Mouse (Mus musculus) midbrain, embryonic 11.5 days (tissue): ENCODE measurements around the gene Poc1a. TPM values are rescaled to one million over a fixed set of nuclear protein-coding genes. Genes with fewer than 3 reads are reported as not detected.
A peak's percentile ranks its signal among the peaks of the same experiment; 100 is the strongest.

Experiments used
- ATAC-seq: fragments of 200-750 bp; cut with Nextera tagmentation; 2 replicates; pipeline ENCODE4 v1.8.0; 2017; ENCODE audit warnings: moderate TSS enrichment, moderate library complexity; ENCODE audit not compliant: low FRiP score
- DNase-seq: peaks from one replicate; pipeline ENCODE4 v3.0.0; 2015; ENCODE audit warnings: low spot score; ENCODE audit errors: missing footprints
- H3K27ac ChIP-seq: fragments of 300-500 bp; sonication (generic); 2 replicates; pipeline ENCODE4 v1.5.1; 2014; ENCODE audit warnings: low read depth, low read length
- H3K27me3 ChIP-seq: fragments of 300-500 bp; sonication (generic); 2 replicates; pipeline ENCODE4 v1.6.1; 2014; ENCODE audit warnings: mild to moderate bottlenecking, low read length, moderate library complexity, mixed read lengths; ENCODE audit not compliant: control insufficient read depth, insufficient read depth
- H3K36me3 ChIP-seq: fragments of 300-500 bp; sonication (generic); 2 replicates; pipeline ENCODE4 v1.6.1; 2014; ENCODE audit warnings: mild to moderate bottlenecking, low read length, moderate library complexity, mixed read lengths; ENCODE audit not compliant: control insufficient read depth, insufficient read depth
- H3K4me1 ChIP-seq: fragments of 300-500 bp; sonication (generic); 2 replicates; pipeline ENCODE4 v1.6.1; 2014; ENCODE audit warnings: low read length; ENCODE audit not compliant: control insufficient read depth, insufficient read depth
- H3K4me2 ChIP-seq: fragments of 300-500 bp; sonication (generic); 2 replicates; pipeline ENCODE4 v1.6.1; 2014; ENCODE audit warnings: mild to moderate bottlenecking, moderate library complexity
- H3K4me3 ChIP-seq: fragments of 300-500 bp; sonication (generic); 2 replicates; pipeline ENCODE4 v1.5.1; 2014; ENCODE audit warnings: low read depth, low read length
- H3K9ac ChIP-seq: fragments of 300-500 bp; sonication (generic); 2 replicates; pipeline ENCODE4 v1.6.1; 2014; ENCODE audit warnings: low read length
- H3K9me3 ChIP-seq: fragments of 300-500 bp; sonication (generic); 2 replicates; pipeline ENCODE4 v1.6.1; 2016; ENCODE audit warnings: low read length; ENCODE audit not compliant: control insufficient read depth
- WGBS: fragments of 180-500 bp; shearing (Covaris S2); extraction: QIAGEN DNeasy Blood & Tissue Kit; methylation state at CpG from one replicate; pipeline ENCODE4 v1.1.7; 2014; 5-methylcytosine and 5-hydroxymethylcytosine counted together
- polyA plus RNA-seq: library from polyadenylated mRNA; unstranded; fragments of >200 nt; fragmentation: Nextera tagmentation; extraction: Ambion mirVana; gene quantifications from 2 replicates; pipeline ENCODE4 v1.2.1, GENCODE M21; 2014

Poc1a gene
- polyA plus RNA-seq, 1 experiment from 2014 or later: 29.4 TPM

DNA sequence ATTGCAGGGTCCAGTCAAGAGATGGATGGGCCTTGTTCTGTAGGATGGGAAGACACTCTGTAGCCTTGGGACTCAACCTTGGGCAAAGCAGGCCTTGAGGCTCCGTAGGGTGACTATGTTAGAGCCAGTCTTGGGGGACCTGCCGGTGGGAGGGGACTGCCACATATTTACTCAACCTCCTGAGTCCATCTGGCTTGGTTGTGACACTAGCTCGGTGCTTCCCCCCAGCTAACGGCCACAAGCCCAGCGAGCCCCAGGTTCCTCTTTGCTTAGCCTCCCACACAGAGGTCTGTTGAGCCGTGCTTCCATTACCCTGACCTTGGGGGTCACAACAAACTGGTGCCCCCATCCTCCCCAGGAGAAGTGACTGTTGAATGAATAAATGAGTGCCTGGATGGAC lies 19.8 kb upstream of the Poc1a start:
- ATAC-seq (no peak), DNase-seq (no peak)
- no peaks in the 10 kb centered on the region for H3K27me3 ChIP-seq
- H3K4me1 ChIP-seq: no peaks in the 10 kb centered on the region
- no peak overlapping the region for H3K4me2 ChIP-seq
- H3K9me3 ChIP-seq: no peaks in the 10 kb centered on the region
- WGBS: 85% methylated on average over 6 of the region's 6 CpGs
- no peaks in the 10 kb centered on the region for H3K36me3 ChIP-seq
- H3K27ac ChIP-seq: no peak overlapping the region
- no peak overlapping the region for H3K4me3 ChIP-seq
- H3K9ac ChIP-seq: no peak overlapping the region

DNA sequence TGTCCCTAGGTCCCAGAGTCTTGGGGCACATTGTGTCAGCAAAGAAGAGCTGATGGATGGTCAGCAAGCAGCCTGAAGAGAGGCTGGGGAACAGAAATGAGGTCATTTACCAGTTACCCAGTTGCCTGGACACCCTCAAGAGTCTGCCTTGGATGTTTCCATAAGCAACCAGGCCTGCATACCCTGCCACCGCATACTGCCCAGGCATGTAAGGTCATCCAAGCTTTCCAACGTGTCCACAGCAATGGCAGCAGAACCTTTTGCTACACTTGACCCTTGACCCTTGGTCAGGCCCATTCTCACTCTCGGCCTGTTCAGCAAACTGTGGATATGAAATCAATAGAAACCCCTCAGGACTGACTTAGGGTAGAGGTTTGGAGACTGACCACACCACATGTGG lies 19.4 kb upstream of the Poc1a start:
- 71% methylated on average over 3 of the region's 3 CpGs for WGBS
- no peaks in the 10 kb centered on the region for H3K9me3 ChIP-seq
- no peak overlapping the region for H3K4me2 ChIP-seq
- H3K4me3 ChIP-seq: no peak overlapping the region
- no peaks in the 10 kb centered on the region for H3K27me3 ChIP-seq
- no peak overlapping the region for H3K9ac ChIP-seq
- peak; percentile 61 for DNase-seq
- ATAC-seq: no peak
- no peaks in the 10 kb centered on the region for H3K36me3 ChIP-seq
- H3K4me1 ChIP-seq: no peaks in the 10 kb centered on the region
- H3K27ac ChIP-seq: no peak overlapping the region

DNA sequence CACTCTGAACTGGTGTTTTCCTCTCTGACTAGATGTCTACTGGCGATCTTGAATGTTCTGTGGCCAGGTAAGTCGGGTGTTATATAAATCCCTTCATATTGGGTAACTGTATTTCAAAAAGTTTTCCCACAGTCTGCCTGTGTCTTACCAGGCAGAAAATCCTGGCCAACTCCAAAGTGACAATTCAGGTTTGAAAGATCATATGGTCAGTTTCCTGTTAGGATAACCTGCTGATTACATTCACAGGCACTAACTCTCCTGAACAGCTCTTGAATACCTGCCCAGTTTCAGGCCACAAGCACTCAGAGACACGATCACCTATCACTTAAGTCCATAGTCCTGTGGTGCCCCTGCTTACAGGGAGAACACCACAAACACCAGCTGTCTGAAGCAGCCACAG lies 18.8 kb upstream of the Poc1a start:
- no peaks in the 10 kb centered on the region for H3K36me3 ChIP-seq
- no peaks in the 10 kb centered on the region for H3K9me3 ChIP-seq
- H3K27me3 ChIP-seq: no peaks in the 10 kb centered on the region
- H3K27ac ChIP-seq: no peak overlapping the region
- no peak for DNase-seq
- no peak overlapping the region for H3K9ac ChIP-seq
- H3K4me2 ChIP-seq: no peak overlapping the region
- ATAC-seq: no peak
- no peak overlapping the region for H3K4me3 ChIP-seq
- H3K4me1 ChIP-seq: no peaks in the 10 kb centered on the region
- 88% methylated on average over 3 of the region's 3 CpGs for WGBS

DNA sequence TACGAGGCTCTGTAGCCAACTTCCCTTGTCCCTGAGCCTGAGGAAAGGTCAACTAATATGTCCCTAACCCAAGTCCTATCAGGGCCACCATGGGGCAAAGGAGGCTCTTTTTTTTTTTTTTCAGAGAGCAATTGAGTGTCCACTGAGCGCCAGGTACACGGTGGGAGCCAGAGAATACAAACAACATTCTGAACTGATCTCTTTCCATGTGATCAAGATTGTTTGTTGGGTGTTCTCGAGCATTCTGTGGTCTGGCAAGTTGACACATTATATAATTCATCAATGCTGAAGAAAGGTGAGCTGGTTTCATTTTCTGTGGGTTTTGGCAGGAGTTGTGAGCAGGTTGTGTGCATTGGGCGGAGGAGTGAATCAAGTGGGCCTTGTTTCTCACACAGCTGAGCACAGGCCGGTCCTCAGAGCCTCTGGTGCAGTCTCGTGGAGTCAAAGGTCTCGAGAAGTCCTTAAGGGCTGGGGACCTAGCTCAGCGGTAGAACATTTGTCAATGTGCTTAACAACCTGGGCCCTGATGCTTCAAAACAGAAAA lies 17.4 kb upstream of the Poc1a start:
- WGBS: 85% methylated on average over 9 of the region's 9 CpGs
- no peak overlapping the region for H3K9ac ChIP-seq
- no peak overlapping the region for H3K4me3 ChIP-seq
- no peak overlapping the region for H3K4me2 ChIP-seq
- H3K27ac ChIP-seq: no peak overlapping the region
- no peaks in the 10 kb centered on the region for H3K9me3 ChIP-seq
- no peaks in the 10 kb centered on the region for H3K36me3 ChIP-seq
- H3K4me1 ChIP-seq: no peaks in the 10 kb centered on the region
- H3K27me3 ChIP-seq: no peaks in the 10 kb centered on the region
- no peak for ATAC-seq
- DNase-seq: peak; percentile 28

DNA sequence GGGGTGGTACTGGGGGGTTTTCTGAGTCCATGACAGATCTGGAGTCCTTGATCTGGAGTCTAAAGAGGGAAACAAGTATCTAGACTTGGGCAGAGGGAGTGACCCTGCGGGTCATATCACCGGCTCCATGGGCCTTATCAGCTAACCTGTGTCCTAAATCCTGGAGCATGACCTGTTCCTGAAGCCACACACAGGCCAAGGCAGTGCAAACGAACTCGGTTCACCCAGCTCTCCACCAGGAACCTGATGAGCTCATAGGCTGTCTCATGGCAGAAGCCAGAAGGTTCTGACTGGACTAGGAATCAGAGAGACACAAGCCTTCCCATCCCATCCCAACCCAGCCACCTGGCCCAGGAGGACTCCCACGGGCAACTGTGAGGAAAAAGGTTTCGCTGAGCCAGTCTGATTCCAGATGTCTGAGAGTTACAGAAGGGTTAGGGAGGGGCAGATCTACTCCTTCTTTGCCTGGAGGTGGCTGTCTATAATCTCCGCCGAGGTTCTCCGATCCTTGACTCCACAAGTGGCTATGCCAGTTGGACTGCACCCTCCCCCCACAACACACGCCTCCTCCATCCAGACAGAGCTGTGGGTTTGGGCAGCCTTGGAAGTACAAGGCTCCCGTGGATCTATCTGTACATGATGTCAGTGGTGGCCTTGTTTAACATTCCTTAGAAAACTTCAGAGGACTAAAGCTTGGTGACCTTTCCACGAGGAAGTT lies 15.3 kb upstream of the Poc1a start:
- Histone ChIP-seq H3K4me3 (no peak overlapping the region), H3K9me3 (no peaks in the 10 kb centered on the region), H3K27me3 (no peaks in the 10 kb centered on the region), H3K4me2 (no peak overlapping the region), H3K36me3 (no peaks in the 10 kb centered on the region), H3K4me1 (peaks cover 10% of the 10 kb centered on the region), H3K9ac (no peak overlapping the region), H3K27ac (no peak overlapping the region)
- DNase-seq (no peak), ATAC-seq (no peak)
- WGBS: 84% methylated on average over 12 of the region's 12 CpGs

DNA sequence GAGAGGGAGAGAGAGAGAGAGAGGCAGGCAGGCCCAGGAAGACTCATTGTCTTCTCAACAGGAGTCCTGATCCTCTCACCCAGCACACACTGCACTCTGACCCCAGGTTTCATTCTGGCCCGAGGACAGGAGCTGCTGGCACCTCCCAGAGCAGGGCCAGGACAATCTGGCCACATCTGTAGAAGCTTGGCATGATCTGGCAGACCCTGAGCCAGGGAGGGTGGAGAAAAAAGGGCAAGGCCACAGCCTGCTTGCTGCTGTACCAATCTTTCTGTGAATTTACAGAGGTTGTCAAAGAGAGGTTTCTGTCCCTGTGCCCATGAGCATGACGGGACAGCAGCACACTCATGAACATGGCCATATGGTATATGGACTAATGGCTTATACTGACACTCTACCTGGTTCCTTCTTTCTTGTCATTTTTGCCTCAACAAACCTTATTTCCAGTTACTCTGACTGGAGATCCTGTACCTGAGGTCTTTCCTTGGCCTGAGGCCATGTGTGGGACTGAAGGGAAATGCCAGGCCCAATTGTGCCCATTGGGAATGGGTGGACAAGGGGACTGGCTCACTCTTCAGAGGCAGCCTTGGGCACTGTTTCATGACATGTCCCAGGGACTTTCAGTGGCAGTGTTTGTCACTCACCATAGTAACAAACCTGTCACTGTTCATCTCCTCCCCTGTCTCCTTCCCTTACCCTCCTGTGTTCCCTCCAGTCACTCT lies 13.8 kb upstream of the Poc1a start:
- 64% methylated on average over 2 of the region's 2 CpGs for WGBS
- H3K4me1 ChIP-seq: peaks cover 10% of the 10 kb centered on the region
- ATAC-seq: no peak
- no peaks in the 10 kb centered on the region for H3K27me3 ChIP-seq
- H3K9ac ChIP-seq: no peak overlapping the region
- no peak for DNase-seq
- no peak overlapping the region for H3K4me3 ChIP-seq
- H3K36me3 ChIP-seq: no peaks in the 10 kb centered on the region
- H3K9me3 ChIP-seq: no peaks in the 10 kb centered on the region
- no peak overlapping the region for H3K4me2 ChIP-seq
- no peak overlapping the region for H3K27ac ChIP-seq

DNA sequence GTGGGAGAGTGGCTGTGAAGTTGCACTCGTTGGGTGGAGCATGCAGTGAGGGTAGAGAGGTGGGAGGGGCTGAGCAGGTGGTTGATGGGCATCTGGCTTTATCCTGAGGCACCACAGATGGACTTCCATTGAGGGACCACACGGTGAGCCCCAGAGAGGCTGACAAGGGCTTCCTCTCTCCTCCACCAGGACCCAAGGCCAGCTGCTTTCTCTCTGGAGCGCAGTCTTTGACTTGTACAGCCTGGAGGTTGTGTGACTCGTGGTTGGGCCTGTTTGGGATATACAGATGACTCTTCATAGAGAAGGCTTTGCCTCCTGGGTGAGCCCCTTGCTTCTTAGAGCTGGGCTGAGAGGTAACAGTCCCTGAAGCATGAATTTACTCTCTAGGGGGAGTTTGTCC lies 12.4 kb upstream of the Poc1a start:
- WGBS: 60% methylated on average over 4 of the region's 4 CpGs
- H3K27ac ChIP-seq: no peak overlapping the region
- H3K9ac ChIP-seq: no peak overlapping the region
- peaks cover 10% of the 10 kb centered on the region for H3K4me1 ChIP-seq
- DNase-seq: no peak
- no peaks in the 10 kb centered on the region for H3K27me3 ChIP-seq
- no peaks in the 10 kb centered on the region for H3K36me3 ChIP-seq
- H3K4me3 ChIP-seq: no peak overlapping the region
- H3K4me2 ChIP-seq: no peak overlapping the region
- 0 out of 2 replicates have a peak, but pooled peaks have one; percentile 14 for ATAC-seq
- H3K9me3 ChIP-seq: no peaks in the 10 kb centered on the region

DNA sequence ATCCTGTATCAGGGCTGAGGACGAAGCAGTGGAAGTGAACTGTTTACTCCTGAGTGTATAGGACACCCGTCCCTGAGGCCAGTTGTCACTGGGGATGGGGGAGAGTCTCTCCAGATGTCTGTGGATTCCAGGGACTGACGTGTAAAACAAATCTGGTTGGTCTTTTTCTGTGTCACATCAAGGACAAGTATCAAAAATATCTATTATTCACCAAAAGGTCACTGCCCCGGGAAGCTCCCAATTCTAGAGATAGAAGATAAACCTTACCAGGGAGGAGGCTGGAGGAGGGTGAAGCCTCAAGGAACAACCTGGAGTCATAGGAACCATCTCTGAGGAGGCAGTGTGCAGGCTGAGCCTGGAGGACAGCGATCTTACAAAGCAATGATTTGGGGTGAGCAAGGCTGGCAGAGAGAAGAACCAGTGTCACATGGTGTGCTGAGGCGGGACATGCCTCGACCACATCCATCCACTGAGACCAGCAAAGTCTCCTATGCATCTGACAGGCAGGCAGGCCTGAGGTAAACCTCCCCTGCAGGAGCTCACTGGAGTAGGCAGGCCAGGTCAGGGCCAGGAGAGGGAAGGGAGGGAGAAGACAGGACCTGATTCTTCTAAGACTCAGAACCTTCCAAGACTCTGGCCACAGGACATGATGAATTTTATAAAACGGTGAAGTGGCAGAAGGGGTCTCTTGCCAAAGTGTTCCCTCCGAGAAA lies 11.6 kb upstream of the Poc1a start:
- no peak overlapping the region for H3K4me2 ChIP-seq
- WGBS: 64% methylated on average over 9 of the region's 9 CpGs
- peak; percentile 51; the same call in 1 of the 2 replicates for ATAC-seq
- no peaks in the 10 kb centered on the region for H3K9me3 ChIP-seq
- no peaks in the 10 kb centered on the region for H3K27me3 ChIP-seq
- no peak overlapping the region for H3K4me3 ChIP-seq
- peaks cover 10% of the 10 kb centered on the region for H3K4me1 ChIP-seq
- DNase-seq: no peak
- H3K36me3 ChIP-seq: no peaks in the 10 kb centered on the region
- no peak overlapping the region for H3K9ac ChIP-seq
- no peak overlapping the region for H3K27ac ChIP-seq

DNA sequence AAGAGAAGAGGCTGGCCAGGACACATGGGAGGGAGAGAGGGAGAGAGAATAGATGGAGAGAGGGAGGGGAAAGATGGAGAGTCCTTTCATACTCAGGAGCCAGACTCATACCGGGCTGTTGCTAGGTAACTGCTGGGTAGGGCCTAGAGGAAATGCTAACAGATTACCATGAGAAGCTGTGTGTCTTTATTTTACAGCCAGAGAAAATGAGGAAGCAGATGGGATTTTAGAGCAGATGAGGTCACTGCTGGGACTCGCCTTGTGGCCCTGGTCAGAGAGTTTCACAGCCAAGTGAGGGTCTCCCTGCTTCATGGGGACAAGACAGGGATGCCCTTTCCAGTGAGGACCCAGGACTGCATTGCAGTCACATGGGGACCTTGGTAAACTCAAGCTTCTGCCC lies 11.0 kb upstream of the Poc1a start:
- Histone ChIP-seq H3K27me3 (no peaks in the 10 kb centered on the region), H3K9ac (no peak overlapping the region)
- ATAC-seq: peak; percentile 76

More for the DNA sequence above, 11.0 kb upstream of the Poc1a start:
- WGBS: 20% methylated on average over 2 of the region's 2 CpGs
- Histone ChIP-seq H3K4me1 (peaks cover 10% of the 10 kb centered on the region), H3K27ac (no peak overlapping the region), H3K4me3 (no peak overlapping the region), H3K4me2 (no peak overlapping the region), H3K9me3 (no peaks in the 10 kb centered on the region), H3K36me3 (no peaks in the 10 kb centered on the region)
- no peak for DNase-seq
